9 mouse cellular contexts compared by ENCODE assay signal in genomic region chr7:66409433-66409832, GRCm38 (mm10). TPM values are rescaled to one million over a fixed set of nuclear protein-coding genes. Genes with fewer than 3 reads are reported as not detected.
DNase-seq lines count a peak whose midpoint lies in the region; ATAC-seq and TF ChIP-seq lines count a peak whose summit lies in the region.
"Had no signal": no experiment of that assay in that cellular context is flagged by ENCODE, and none has a peak within 500 bp of the region (broad histone marks: within the 10 kb centered on the region; RNA-seq: fewer than 3 reads in every experiment).

No protein-coding gene starts in this region.

- peaks cover 21% of the 10 kb centered on the region; the same call in 1 of the 2 replicates for H3K27me3 ChIP-seq in liver, embryonic 12.5 days (replicated peaks)
- no peaks in the 10 kb centered on the region for H3K27me3 ChIP-seq in liver, postnatal 0 days (ENCODE audit: insufficient read depth, low read length)
- H3K27me3 ChIP-seq in stomach, embryonic 16.5 days (ENCODE audit: control insufficient read depth, insufficient read depth, low read length), result no peaks in the 10 kb centered on the region

- peak; percentile 79 for TF ChIP-seq CTCF in liver, postnatal 0 days (IDR thresholded peaks at IDR 0.05; ENCODE audit: low read depth)

- TF ChIP-seq EP300 in liver, postnatal 0 days (IDR thresholded peaks at IDR 0.05; ENCODE audit: low read depth), result no peak

- H3K4me1 ChIP-seq in liver, embryonic 12.5 days, result peaks cover 12% of the 10 kb centered on the region
- no peaks in the 10 kb centered on the region for H3K4me1 ChIP-seq in liver, postnatal 0 days (ENCODE audit: insufficient read depth)
- peaks cover 9% of the 10 kb centered on the region; the same call in 1 of the 2 replicates for H3K4me1 ChIP-seq in stomach, embryonic 16.5 days (ENCODE audit: control insufficient read depth, insufficient read depth, low read length)

- no peaks in the 10 kb centered on the region for H3K36me3 ChIP-seq in liver, embryonic 12.5 days
- no peaks in the 10 kb centered on the region for H3K36me3 ChIP-seq in liver, postnatal 0 days (replicated peaks; ENCODE audit: insufficient read depth, low read length)
- no peaks in the 10 kb centered on the region for H3K36me3 ChIP-seq in stomach, embryonic 16.5 days (ENCODE audit: control insufficient read depth, insufficient read depth, low read length)
- H3K36me3 ChIP-seq: heart, embryonic 15.5 days had no signal

- H3K9ac ChIP-seq in liver, embryonic 12.5 days, result no peak overlapping the region
- H3K9ac ChIP-seq in liver, postnatal 0 days (replicated peaks), result no peak overlapping the region
- H3K9ac ChIP-seq in stomach, embryonic 16.5 days (ENCODE audit: low read length), result no peak overlapping the region
- H3K9ac ChIP-seq: heart, embryonic 15.5 days had no signal

- ATAC-seq in liver, embryonic 12.5 days, result no peak
- peak; percentile 45; the same call in 1 of the 2 replicates for ATAC-seq in liver, postnatal 0 days
- ATAC-seq in stomach, embryonic 16.5 days (ENCODE audit: insufficient read depth, low FRiP score), result peak; percentile 23; the same call in 1 of the 2 replicates

- peak; percentile 21 for DNase-seq in gastrocnemius, adult 18-20 months (ENCODE audit: low spot score)
- DNase-seq in gastrocnemius, postnatal 36 days, result no peak
- peak; percentile 23 for DNase-seq in liver
- DNase-seq in brain, adult 2 months (ENCODE audit: low read depth, low spot score), result peak; percentile 63
- peak; percentile 34 for DNase-seq in liver, postnatal 0 days
- no peak for DNase-seq in ovary, postnatal 10 days (ENCODE audit: low spot score)

- intact Hi-C loops in gastrocnemius, postnatal 36 days (cut with DNase I), result no loop called here

- no peak overlapping the region for H3K4me2 ChIP-seq in liver, embryonic 12.5 days
- H3K4me2 ChIP-seq in liver, postnatal 0 days (ENCODE audit: low read depth, low read length), result no peak overlapping the region
- H3K4me2 ChIP-seq in stomach, embryonic 16.5 days (ENCODE audit: low read depth, low read length), result no peak overlapping the region
- H3K4me2 ChIP-seq: heart, embryonic 15.5 days had no signal

- H3K9me3 ChIP-seq in liver, embryonic 12.5 days (replicated peaks), result no peaks in the 10 kb centered on the region
- no peaks in the 10 kb centered on the region for H3K9me3 ChIP-seq in liver, postnatal 0 days (ENCODE audit: low read length)
- no peaks in the 10 kb centered on the region for H3K9me3 ChIP-seq in stomach, embryonic 16.5 days (replicated peaks; ENCODE audit: control insufficient read depth, low read length)
- H3K9me3 ChIP-seq: heart, embryonic 15.5 days had no signal

- H3K27ac ChIP-seq in liver, embryonic 12.5 days, result no peak overlapping the region
- H3K27ac ChIP-seq in liver, postnatal 0 days (ENCODE audit: low read depth), result no peak overlapping the region
- no peak overlapping the region for H3K27ac ChIP-seq in stomach, embryonic 16.5 days (ENCODE audit: low read length)
- H3K27ac ChIP-seq: heart, embryonic 15.5 days had no signal

- H3K4me3 ChIP-seq in liver, embryonic 12.5 days, result no peak overlapping the region
- no peak overlapping the region for H3K4me3 ChIP-seq in liver, postnatal 0 days (ENCODE audit: low read depth, low read length)
- no peak overlapping the region for H3K4me3 ChIP-seq in stomach, embryonic 16.5 days (replicated peaks; ENCODE audit: low read length)
- H3K4me3 ChIP-seq: heart, embryonic 15.5 days had no signal

- 65% methylated on average over 6 of the region's 6 CpGs for WGBS in liver, embryonic 12.5 days (ENCODE audit: insufficient replicate concordance)
- WGBS in liver, postnatal 0 days (ENCODE audit: insufficient replicate concordance), result 68% methylated on average over 6 of the region's 6 CpGs
- WGBS in stomach, embryonic 16.5 days, result 67% methylated on average over 6 of the region's 6 CpGs

RNA-seq across cellular contexts. Expression of gene Aldh1a3, which starts 17.9 kb away (rescaled TPM):
- 1 to 10 TPM in 1 of 2 experiments, under 1 TPM in 1; 0.37 to 1.4 TPM for total RNA-seq in gastrocnemius, adult 18-20 months (2021)
- total RNA-seq in gastrocnemius, postnatal 36 days (2021), result 1 to 10 TPM in 1 of 2 experiments, under 1 TPM in 1; 0.74 to 1.4 TPM
- polyA plus RNA-seq in liver, embryonic 12.5 days (2016; fragmentation: Nextera tagmentation; extraction: Ambion mirVana), result 1.9 and 2.0 TPM in 2 replicates
- polyA plus RNA-seq in liver, postnatal 0 days (2015; fragmentation: Nextera tagmentation; extraction: Ambion mirVana), result 1.3 and 1.4 TPM in 2 replicates
- 12.9 and 14.5 TPM in 2 replicates for polyA plus RNA-seq in stomach, embryonic 16.5 days (2015; fragmentation: Nextera tagmentation; extraction: Ambion mirVana)

RNA-seq across cellular contexts. Expression of gene Lrrk1, which starts 21.3 kb away (rescaled TPM):
- total RNA-seq in gastrocnemius, adult 18-20 months (2021), result 1 to 10 TPM; 2.8 to 3.4 TPM
- 1 to 10 TPM; 3.3 to 4.9 TPM for total RNA-seq in gastrocnemius, postnatal 36 days (2021)
- 6.3 and 7.1 TPM in 2 replicates for polyA plus RNA-seq in liver, embryonic 12.5 days (2016; fragmentation: Nextera tagmentation; extraction: Ambion mirVana)
- polyA plus RNA-seq in liver, postnatal 0 days (2015; fragmentation: Nextera tagmentation; extraction: Ambion mirVana), result 2.6 and 3.0 TPM in 2 replicates
- 19.5 and 21.4 TPM in 2 replicates for polyA plus RNA-seq in stomach, embryonic 16.5 days (2015; fragmentation: Nextera tagmentation; extraction: Ambion mirVana)

RNA-seq across cellular contexts. Expression of gene Gm10974, which starts 43.7 kb away (rescaled TPM):
- total RNA-seq in gastrocnemius, adult 18-20 months (2021), result not detected
- not detected for total RNA-seq in gastrocnemius, postnatal 36 days (2021)
- polyA plus RNA-seq in liver, embryonic 12.5 days (2016; fragmentation: Nextera tagmentation; extraction: Ambion mirVana), result not detected in 2 replicates
- polyA plus RNA-seq in liver, postnatal 0 days (2015; fragmentation: Nextera tagmentation; extraction: Ambion mirVana), result not detected in 2 replicates
- polyA plus RNA-seq in stomach, embryonic 16.5 days (2015; fragmentation: Nextera tagmentation; extraction: Ambion mirVana), result not detected in 2 replicates
- polyA plus RNA-seq: heart, embryonic 15.5 days had no signal

Comparison
In these comparisons a context has a peak if more than half of its experiments do, and no peak if none do; other contexts are left out.
1. DNase-seq: peak in gastrocnemius, adult 18-20 months (single experiment), liver (single experiment), brain, adult 2 months (single experiment) and liver, postnatal 0 days (single experiment); none in gastrocnemius, postnatal 36 days (0 of 2) and ovary, postnatal 10 days (single experiment).